Mouse (Mus musculus): ENCODE measurements around the gene Ubald2.
"Not testable (repeated sequence)": the region's sequence is repeated elsewhere in the genome, so short reads cannot be mapped to it uniquely, and the experiment has no call there.

Ubald2 gene

GRCm38 (mm10) chr11:116463833-116464232 lies 29.9 kb downstream of the Ubald2 start:
- peak; percentile 69 for DNase-seq (ENCODE audit: low read depth, low spot score)

GRCm38 (mm10) chr11:116466141-116466540 lies 32.2 kb downstream of the Ubald2 start, which contains the start of gene Qrich2:
Gene Qrich2 (minus strand): TSS chr11:116466241.
- DNase-seq (ENCODE audit: low read depth, low spot score), result no peak

DNA sequence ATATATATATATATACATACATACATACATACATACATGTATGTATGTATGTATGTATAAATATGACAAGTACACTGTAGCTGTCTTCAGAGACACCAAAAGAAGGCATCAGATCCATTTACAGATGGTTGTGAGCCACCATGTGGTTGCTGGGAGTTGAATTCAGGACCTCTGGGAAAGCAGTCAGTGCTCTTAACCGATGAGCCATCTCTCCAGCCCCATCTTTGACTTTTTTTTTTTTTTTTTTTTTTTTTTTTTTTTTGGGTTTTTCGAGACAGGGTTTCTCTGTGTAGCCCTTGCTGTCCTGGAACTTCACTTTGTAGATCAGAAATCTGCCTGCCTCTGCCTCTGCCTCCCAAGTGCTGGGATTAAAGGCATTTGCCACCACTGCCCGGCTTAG lies 34.4 kb downstream of the Ubald2 start:
- DNase-seq (ENCODE audit: low read depth, low spot score), result not testable (repeated sequence)

- no peak for DNase-seq (ENCODE audit: low read depth, low spot score)
These were observed 36.4 kb downstream of the Ubald2 start for GRCm38 (mm10) chr11:116470249-116470648.

- no peak for DNase-seq (ENCODE audit: low read depth, low spot score)
These were observed 37.0 kb downstream of the Ubald2 start for GRCm38 (mm10) chr11:116470896-116471295.

- DNase-seq (ENCODE audit: low read depth, low spot score), result no peak
These were observed 38.4 kb downstream of the Ubald2 start for GRCm38 (mm10) chr11:116472275-116472674.

DNA sequence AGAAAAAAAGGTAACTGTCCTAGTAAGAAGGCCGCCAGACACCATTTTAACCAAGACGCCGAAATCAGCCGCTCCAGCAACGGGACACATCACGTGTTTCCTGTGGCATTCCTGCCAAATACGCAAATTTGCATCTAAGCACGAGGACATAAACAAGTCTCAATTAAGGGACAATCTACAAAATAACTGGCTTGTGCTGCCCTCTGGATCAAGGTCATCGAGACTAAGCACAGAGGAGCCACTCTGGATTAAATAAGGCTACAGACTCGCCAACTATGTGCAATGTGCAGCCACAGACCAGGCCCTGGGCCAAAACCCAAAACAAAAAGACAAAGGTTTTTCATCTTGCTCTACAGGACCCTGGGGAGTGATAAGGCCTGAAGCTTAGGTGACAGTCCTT lies 42.1 kb downstream of the Ubald2 start:
- DNase-seq (ENCODE audit: low read depth, low spot score), result no peak

DNA sequence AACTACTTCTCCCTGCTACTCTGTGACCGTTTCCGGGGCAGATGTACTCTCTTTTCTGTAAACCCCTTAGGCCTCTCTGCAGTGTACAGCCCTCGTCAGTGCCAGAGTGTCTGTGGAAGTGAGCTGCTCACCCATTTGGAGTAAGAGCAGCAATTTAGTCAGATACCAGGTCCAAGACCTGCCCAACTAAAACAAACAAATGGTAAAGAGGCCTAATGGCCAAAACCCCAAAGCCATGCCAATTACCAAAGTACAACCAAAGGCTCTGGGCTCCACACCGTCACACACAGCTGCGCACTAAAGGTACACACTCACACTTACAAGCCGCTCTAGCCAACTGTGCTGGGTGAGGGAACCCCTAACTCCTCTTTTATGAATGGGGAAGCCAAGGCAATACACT lies 42.8 kb downstream of the Ubald2 start:
- no peak for DNase-seq (ENCODE audit: low read depth, low spot score)

DNA sequence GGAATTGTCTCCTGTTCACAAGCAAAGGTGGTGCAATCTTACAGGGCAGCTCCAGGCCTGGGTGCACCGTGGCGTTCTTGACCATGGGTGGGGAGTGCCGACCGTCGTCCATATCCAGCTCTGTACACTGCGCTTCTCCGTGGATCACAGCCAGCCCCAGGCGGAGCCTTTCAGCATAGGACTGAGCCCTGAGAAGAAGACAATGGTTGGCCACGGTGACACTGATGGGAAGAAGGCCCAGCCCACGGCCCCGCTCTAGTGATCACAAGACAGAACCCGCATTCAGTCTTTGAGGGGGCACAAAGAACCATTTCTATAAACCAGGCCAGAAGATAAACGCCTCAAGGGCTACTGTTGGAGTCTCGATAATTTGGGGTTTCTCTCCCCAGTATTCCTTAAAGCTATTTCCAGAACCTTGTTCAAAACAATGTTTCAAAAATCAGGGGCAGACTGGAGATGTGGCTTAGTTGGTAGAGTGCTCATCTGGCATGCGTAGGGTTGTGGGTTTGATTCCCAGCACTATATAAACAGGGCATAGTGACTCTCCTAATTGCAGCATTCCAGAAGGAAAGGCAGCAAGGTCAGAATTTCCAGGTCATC lies 43.4 kb downstream of the Ubald2 start:
- no peak for DNase-seq (ENCODE audit: low read depth, low spot score)

- DNase-seq (ENCODE audit: low read depth, low spot score), result no peak
These were observed 45.1 kb downstream of the Ubald2 start for GRCm38 (mm10) chr11:116478978-116479377.

- no peak for DNase-seq (ENCODE audit: low read depth, low spot score)
These were observed 45.9 kb downstream of the Ubald2 start for GRCm38 (mm10) chr11:116479832-116480231.

- no peak for DNase-seq (ENCODE audit: low read depth, low spot score)
These were observed 47.1 kb downstream of the Ubald2 start for GRCm38 (mm10) chr11:116480975-116481374.

DNA sequence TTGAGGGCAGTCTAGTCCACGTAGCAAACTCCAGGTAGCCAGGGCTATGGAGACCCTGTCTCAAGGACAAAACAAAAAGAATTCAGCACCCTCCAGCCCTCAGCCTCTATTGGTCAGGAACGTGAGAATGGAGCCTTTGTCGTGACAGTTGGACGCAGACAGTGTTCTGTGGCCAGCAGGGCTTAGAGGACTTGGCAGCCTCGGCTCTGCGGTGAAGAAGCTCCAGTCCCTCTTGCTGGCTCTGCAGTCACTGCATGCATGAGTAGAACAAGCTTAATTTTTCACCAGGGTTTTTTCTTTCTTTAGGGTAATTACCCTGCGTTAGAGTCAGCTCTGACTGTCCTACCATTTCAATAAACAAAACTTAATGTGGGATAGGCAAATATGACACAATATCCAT lies 47.9 kb downstream of the Ubald2 start:
- no peak for DNase-seq (ENCODE audit: low read depth, low spot score)

DNA sequence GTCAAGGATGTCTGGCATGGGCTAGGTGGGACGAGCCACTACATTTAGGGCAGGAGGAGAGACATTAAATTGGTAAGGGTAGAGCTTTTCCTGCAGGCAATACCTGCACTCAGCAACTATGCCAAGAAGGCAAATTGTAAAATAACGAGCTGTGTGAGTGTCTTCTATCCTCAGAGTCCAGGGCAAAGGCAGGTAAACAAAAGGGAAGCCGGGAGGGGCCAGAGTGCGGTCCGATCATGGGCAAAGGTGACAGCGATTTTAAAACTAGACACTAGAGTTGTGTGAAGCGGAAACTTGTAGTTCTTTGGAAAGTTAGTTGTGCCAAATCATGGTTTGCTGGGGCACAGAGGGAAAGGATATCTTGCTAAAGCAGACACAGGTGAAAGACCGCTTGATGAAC lies 50.4 kb downstream of the Ubald2 start:
- DNase-seq (ENCODE audit: low read depth, low spot score), result no peak

GRCm38 (mm10) chr11:116488207-116488606 lies 54.3 kb downstream of the Ubald2 start:
- no peak for DNase-seq (ENCODE audit: low read depth, low spot score)
